Mouse (Mus musculus) gastrocnemius, postnatal 4 days (tissue): ENCODE results near the gene Defb15. TPM values are rescaled to one million over a fixed set of nuclear protein-coding genes. Genes with fewer than 3 reads are reported as not detected.
"Not testable (repeated sequence)": the region's sequence is repeated elsewhere in the genome, so short reads cannot be mapped to it uniquely, and the experiment has no call there.

ENCODE experiments used
- DNase-seq, 2 experiments: peaks; one replicate each; pipeline ENCODE4 v3.0.0; 2021 to 2022; ENCODE audit warnings: low spot score in 2 of 2, mixed read lengths in 2 of 2
- long read RNA-seq, 2 experiments: library from polyadenylated mRNA; stranded (forward); transcript quantifications; one replicate each; pipeline ENCODE4 v2.0.0; 2021
- total RNA-seq, 2 experiments: library from RNA; stranded (reverse); gene quantifications; 2 replicates each; pipeline ENCODE4 v1.2.3; 2021

Defb15 gene
- total RNA-seq, result not detected
- long read RNA-seq, experiment 1, result 0 reads
- long read RNA-seq, experiment 2, result 0 reads

DNA sequence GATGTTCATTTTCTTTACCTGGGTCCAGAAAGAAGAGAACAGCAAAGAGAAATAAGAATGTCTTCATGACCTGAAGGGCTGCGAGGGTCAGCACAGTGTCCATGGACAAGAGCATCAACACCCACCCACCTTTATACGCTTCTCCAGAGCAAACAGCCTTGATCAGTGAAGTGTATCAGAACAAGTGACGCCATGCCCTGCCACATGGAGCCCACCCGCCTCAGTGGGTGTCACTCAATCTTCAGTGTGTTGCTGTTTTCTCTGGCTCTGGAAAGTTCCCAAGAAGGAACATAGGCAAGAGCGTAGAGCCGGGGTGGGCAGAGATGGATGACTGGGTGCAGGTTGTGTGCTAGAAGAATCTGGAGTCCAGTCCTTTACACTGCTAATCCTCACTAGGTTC lies at the start of gene Defb15:
TSS of gene Defb15 (minus strand) at position 101 of the 400 bp plus-strand sequence.
- DNase-seq, result no peak

DNA sequence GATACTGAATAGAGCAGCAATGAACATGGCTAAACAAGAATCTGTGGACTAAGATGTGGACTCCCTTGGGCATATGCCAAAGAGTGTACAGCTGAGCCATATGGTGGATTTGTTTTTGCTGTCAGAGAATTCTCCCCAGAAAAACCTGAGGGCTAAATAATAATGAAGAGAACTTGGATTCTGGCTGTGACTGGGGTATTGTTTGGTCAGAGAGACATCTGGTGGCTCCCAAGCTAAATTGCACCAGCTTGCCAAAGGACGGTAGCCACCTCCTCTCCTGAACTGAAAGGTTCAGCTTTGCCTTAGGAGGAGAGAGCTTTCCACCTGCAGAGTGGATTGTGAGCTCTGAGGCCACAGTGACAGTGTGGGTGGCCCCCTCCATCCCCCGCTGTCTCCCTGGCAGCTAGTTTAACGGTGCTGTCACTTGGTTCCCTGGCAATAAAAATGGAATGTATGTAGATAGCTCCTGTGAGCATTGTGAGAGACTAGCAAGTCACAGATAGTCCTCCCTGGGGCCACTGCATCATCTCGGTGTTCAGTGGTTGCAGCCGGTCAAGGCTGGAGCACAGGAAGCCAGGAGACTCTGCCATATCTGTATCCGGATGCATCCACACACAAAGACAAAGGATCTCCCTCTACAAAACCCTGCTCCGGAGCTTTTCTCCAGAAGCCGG lies 49.3 kb upstream of the Defb15 start:
- no peak for DNase-seq

DNA sequence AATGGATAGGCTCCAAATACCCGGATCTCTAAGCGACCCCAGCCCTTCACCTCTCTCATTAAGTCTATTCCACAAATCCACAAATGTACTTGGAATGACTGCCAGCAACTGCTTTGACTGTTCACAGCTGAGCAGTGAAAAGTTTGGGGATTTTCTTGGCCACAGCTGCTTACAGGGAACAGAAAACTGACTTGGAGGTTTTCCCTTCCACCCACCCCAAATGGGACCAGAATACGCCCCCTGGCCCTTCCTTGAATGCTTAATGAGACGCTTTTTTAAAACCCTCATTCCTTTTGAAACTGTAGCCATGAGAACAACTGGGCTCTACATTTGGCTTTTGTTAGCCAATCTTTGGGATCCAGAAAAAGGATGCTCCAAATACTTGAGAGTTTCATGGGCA lies 45.7 kb upstream of the Defb15 start:
- no peak for DNase-seq

DNA sequence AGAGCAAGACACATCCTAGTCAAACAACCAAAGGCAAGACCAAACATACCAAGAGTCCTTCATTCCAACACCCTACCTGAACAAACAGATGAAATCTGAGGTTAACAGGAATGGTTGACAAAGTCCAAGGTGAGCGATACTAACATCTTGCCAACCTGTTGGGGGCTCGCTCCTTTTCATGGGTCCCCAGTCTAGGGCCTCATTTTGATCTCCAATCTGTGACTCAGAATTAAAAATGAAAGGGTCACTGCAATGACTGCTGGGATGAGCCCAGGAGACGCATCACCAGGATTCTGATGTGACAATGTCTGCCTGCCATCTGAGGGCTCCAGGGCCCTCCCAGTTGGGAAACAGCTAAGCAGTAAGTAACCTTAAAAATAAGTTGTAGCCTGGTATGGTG lies 37.0 kb upstream of the Defb15 start, which contains the start of gene Ccdc70:
TSS of gene Ccdc70 (plus strand) at position 301 of the 400 bp plus-strand sequence.
- no peak for DNase-seq

DNA sequence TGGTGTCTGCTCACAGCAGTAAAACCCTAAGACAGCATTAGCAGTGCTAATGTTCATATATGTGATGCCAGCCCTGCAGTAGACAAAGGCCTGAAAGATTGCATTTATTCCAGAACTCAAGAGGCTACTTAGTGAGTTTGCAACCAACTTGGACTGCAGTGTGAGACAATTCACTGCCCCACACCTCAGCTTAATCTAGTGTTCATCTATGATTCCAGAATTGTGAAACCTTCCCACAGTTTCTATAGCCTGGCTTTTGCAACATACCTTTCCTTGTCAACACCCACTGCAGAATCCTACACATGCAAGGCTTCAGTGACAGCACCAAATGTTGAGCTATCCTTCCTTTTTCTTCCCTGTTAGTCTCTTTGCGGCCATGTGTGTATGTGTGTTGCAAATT lies 34.1 kb upstream of the Defb15 start:
- DNase-seq, result no peak

DNA sequence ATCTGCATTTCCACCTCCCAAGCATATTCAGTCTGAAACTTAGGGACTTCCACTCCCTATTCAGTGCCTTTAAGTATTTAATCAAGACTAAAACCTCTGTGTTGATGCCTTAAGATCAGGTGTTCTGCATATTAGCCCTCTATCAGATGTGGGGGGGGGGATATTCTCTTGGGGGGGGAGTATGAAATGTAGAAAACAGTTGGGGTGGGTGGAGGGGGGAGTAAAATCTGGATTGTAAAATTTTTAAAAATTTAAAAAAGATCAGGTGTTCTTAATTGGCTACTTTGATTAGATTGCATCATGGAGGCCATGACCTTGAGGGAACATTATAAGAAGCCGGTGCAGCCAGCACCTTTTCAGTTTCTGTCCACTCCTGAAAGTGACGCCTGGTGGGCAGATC lies 25.9 kb upstream of the Defb15 start, which contains the start of gene Fam90a1a:
TSS of gene Fam90a1a (plus strand) at position 301 of the 400 bp plus-strand sequence.
- no peak for DNase-seq

DNA sequence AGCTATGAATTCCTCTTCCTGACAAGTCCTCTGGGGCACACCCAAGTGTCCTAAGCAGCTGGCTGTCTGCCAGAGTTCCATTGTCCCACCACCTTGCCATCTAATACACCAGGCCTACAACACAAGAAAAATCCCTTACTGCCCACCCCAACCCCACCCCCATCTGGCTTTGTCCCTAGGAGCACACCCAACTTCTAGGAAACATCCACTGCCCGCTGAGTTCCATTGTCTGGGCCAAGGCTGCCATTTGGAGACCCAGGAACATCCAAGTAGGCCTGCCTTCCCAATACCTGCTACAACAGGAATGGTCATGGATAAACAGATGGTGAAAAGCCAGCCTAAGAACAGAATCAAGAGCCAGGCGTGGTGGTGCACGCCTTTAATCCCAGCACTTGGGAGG lies 23.8 kb upstream of the Defb15 start:
- DNase-seq, result no peak

DNA sequence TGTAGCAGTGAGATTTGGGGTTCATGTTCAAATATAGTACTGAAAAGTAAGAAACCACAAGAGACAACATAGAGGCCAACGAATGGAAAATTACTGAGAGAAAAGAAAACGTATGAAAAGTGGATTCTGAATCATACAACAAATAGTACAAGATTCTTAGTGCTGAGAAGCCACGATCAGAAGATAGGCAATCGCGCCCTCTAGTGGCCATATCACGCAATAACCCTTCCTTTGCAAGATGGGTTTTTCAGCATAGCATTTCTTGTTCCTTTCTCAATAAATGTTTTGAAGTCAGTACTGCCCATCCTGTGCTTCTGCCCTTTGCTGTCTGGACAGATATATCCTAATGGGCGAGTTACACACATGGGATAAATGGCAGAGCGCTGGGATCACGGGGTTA lies 22.8 kb upstream of the Defb15 start:
- peak in 1 of 2 experiments; percentile 19 for DNase-seq

DNA sequence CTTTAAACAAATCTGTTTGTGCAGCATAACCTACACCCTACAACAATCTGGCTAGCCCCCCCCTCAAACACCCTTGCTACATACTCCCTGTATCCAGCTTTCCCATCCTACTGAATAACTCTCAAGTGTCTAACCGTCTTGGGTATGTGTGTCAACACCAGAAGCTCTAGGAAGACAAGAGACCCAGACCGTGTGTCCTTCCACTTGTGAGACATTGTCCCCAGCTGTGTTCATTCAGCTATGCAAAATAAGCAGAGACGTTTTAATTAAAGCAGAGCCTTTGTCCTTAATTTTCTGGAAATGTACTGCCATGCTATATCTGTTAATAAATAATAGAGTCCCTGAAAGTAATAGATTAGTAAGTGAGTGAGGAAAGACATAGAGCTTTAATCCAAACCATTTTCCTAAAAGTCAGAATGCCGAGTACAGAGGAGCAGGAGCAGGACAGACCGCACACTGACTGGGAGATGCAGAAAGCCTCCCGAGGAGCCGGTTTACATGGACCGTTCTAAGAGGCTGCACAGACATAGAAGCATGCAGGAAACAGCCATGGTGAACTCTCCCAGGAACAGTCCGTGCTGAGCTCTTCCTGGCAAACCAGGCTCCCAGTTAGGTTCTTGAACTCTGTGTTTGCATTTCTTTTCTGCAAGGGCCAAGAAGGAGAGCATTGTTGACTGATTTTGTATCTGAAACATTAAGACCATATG lies 15.0 kb upstream of the Defb15 start:
- DNase-seq, result no peak

DNA sequence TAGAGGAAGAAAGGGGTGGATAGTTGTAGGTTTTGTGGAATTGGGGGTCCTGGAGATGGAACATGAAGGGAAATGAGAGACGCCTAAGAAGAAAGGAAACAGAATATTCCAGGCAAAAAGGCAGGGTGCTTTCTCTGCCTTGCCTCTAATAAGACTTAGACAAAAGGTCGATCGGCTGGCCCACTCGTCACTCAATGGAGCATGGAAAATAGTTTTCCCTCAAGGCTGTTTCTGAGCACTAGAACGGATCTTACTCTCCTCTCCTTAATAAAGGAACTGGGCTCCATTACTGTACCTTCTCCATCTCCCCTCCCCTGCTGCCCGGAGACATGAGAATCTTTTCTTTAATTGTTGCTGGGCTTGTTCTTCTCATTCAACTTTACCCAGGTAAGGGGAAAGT lies 14.0 kb upstream of the Defb15 start, which contains the start of gene Defb13:
TSS of gene Defb13 (plus strand) at position 301 of the 400 bp plus-strand sequence.
- no peak for DNase-seq

DNA sequence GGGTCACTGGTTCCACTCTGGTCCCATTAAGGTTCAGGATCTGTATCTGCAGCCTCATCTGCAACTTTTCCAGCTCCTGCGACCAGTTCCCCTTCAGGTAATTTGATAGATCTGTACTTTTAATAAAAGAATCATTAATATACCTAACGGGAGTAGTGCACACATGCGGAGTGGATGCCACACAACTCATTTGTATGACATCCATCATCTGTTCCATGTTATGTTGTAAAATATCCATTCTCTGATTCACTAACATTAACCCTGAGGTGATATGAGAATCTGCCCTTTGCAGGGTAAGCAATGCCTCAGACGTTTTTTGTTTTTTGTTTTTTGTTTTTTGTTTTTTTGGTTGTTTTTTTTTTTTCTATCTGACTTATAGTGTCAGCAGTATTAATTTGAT lies 5.5 kb upstream of the Defb15 start, which contains the start of gene Defb35:
TSS of gene Defb35 (plus strand) at position 301 of the 400 bp plus-strand sequence.
- DNase-seq, result not testable (repeated sequence)

DNA sequence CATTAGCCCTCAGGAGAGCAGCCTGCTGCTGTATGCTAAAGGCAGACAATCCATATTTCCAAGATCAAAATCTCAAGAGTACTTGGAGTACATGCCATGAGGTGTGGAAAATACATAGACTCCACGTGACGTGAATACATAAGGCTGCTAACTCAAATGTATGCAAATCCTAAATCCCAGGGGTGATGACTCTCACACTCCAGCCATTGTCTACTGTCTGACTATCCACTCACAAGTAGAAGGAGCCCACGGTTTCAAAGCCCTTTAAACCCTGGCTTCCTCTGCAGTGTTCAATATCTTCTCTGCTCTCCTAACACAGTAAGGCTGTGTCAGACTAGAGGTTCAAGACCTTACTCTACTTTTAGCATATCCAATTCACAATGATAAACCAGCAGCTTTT lies 1.8 kb downstream of the Defb15 start:
- DNase-seq, result not testable (repeated sequence)

DNA sequence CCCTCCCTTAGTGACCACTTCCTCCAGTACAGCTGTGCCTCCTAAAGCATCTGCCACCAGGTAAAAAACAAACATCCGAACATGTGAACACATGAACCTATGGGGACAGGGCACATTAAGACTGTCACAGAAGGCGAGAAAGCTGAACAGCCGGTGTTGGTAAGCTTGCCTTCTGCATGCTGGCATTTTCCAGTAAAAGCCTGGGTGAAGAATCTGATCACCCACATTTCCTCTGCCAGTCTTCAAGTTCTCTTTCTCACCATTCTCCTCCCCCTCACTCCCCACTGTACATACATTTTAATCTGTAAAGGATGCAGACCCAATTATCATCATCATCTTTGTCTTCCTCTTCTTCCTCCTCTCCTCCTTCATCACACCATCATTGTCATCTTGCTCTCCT lies 16.9 kb downstream of the Defb15 start:
- DNase-seq, result no peak

DNA sequence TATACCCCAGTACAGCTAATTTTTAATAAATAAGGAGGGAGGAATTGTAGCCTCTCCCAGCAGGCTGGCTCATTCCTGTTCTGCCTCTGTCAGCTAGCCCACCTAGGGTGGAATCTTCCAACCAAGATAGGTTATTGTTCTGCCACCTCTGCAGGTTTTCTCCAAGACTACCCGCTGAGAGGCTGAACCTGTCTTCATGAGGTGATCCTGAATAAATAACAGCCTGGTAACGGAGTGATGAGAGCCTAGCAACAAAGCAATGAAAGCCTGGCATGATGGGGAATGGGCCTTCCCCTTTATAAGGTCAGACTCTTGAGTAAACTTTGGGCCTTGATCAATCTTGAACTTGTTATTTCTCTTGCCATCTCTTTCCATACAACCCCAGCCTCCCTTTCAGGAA lies 20.0 kb downstream of the Defb15 start:
- DNase-seq, result no peak

DNA sequence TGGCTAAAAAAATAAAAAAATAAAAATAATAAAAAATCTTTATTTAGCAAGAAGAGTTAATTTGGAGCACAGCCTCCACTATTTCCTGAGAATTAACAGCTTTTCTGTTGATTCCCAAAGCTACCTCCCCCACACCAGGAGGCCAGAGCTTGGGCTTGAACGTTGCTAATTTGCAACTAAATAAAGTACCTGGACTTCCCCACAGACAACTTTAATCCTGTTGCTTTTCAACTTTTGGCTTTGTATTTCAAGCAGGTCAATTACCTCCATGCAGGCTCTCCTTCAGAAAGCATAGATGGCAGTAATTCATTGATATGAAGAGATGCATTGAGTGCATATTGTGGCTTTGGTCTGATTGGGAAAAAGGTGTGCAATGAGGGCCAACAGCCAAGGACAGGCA lies 20.6 kb downstream of the Defb15 start:
- no peak for DNase-seq

DNA sequence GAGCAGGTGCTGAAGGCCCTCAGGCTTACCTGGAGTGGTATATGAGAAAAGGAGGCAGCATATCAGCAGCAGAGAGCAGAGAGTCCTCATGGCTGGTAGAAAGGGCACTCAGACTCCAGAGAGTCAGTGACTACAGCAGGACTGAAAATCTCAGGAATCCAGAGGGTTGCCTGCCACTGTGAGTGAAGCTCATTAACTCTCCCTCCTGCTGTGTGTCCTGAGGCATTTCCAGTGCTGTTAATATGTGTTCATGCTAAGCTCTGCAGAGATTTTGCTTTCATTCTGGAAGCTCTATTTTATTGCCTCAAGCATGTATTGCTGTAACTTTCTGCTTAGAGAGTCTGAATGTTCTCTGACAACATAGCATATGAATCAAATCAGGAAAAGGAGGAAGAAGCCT lies 26.2 kb downstream of the Defb15 start, which contains the start of gene Defb11:
TSS of gene Defb11 (minus strand) at position 123 of the 400 bp plus-strand sequence.
- not testable (repeated sequence) for DNase-seq

DNA sequence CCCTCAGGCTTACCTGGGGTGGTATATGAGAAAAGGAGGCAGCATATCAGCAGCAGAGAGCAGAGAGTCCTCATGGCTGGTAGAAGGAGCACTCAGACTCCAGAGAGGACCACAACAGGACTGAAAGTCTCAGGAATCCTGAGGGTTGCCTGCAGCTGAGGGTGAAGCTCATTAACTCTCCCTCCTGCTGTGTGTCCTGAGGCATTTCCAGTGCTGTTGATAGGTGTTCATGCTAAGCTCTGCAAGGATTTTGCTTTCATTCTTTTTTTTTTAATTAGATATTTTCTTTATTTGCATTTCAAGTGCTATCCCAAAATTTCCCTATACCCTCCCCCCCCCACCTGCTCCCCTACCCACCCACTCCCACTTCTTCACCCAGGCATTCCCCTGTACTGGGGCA lies 47.2 kb downstream of the Defb15 start, which contains the start of gene Defb9:
TSS of gene Defb9 (minus strand) at position 101 of the 400 bp plus-strand sequence.
- DNase-seq, result not testable (repeated sequence)

Other genes with a start within 250 kb of the Defb15 start
- not detected for gene AY761184, start 229.1 kb downstream of the Defb15 start, total RNA-seq
- not detected for gene Defa24, start 198.2 kb downstream of the Defb15 start, total RNA-seq
- not detected for gene Defb50, start 109.2 kb downstream of the Defb15 start, total RNA-seq
- not detected for gene Defb2, start 92.8 kb downstream of the Defb15 start, total RNA-seq
- gene Defb10, start 73.8 kb downstream of the Defb15 start, total RNA-seq, result not detected
- not detected for gene Defb9, start 47.3 kb downstream of the Defb15 start, total RNA-seq
- not detected for gene Defb11, start 26.3 kb downstream of the Defb15 start, total RNA-seq
- not detected for gene Defb35, start 5.6 kb upstream of the Defb15 start, total RNA-seq
- gene Defb13, start 14.1 kb upstream of the Defb15 start, total RNA-seq, result not detected
- not detected for gene Fam90a1a, start 26.0 kb upstream of the Defb15 start, total RNA-seq
- not detected for gene Ccdc70, start 37.1 kb upstream of the Defb15 start, total RNA-seq
- gene Atp7b, start 127.6 kb upstream of the Defb15 start, total RNA-seq, result under 1 TPM; 0.12 to 0.18 TPM
- gene Alg11, start 128.0 kb upstream of the Defb15 start, total RNA-seq, result 10 to 100 TPM; 12.0 to 14.3 TPM
- not detected for gene Nek5, start 192.3 kb upstream of the Defb15 start, total RNA-seq
- gene Nek3, start 233.7 kb upstream of the Defb15 start, total RNA-seq, result 1 to 10 TPM; 3.5 to 3.6 TPM